Mouse (Mus musculus): ENCODE measurements at regions not wholly inside any gene's neighbourhood (a gene's known extent, or its start where the extent isn't known, plus 50 kb on each side); places are given as distances from the start of the nearest gene placed in this dataset.

- no peak for DNase-seq (ENCODE audit: low spot score in 2 of 2)
Measured at GRCm38 (mm10) chr16:95057596-95057995, 60.1 kb upstream of the Kcnj6 start.

GRCm38 (mm10) chr16:95064423-95064822 lies 66.9 kb upstream of the Kcnj6 start:
- DNase-seq (ENCODE audit: low spot score in 2 of 2) = no peak

- DNase-seq (ENCODE audit: low spot score in 2 of 2) = no peak
Measured at GRCm38 (mm10) chr16:95066687-95067086, 69.2 kb upstream of the Kcnj6 start.

- no peak for DNase-seq (ENCODE audit: low spot score in 2 of 2)
Measured at GRCm38 (mm10) chr16:95092471-95093221, 95.1 kb upstream of the Kcnj6 start.

- no peak for DNase-seq (ENCODE audit: low spot score in 2 of 2)
Measured at GRCm38 (mm10) chr16:95093753-95094152, 96.3 kb upstream of the Kcnj6 start.

GRCm38 (mm10) chr16:95100954-95101353 lies 103.5 kb upstream of the Kcnj6 start:
- no peak for DNase-seq (ENCODE audit: low spot score in 2 of 2)

GRCm38 (mm10) chr16:95117531-95117930 lies 120.0 kb upstream of the Kcnj6 start:
- no peak for DNase-seq (ENCODE audit: low spot score in 2 of 2)

GRCm38 (mm10) chr16:95119293-95119692 lies 121.8 kb upstream of the Kcnj6 start:
- no peak for DNase-seq (ENCODE audit: low spot score in 2 of 2)

GRCm38 (mm10) chr16:95122048-95122447 lies 124.5 kb upstream of the Kcnj6 start:
- DNase-seq (ENCODE audit: low spot score in 2 of 2) = no peak

- no peak for DNase-seq (ENCODE audit: low spot score in 2 of 2)
Measured at GRCm38 (mm10) chr16:95127616-95128015, 129.7 kb upstream of the Kcnj15 start.

GRCm38 (mm10) chr16:95131815-95132214 lies 125.5 kb upstream of the Kcnj15 start:
- DNase-seq (ENCODE audit: low spot score in 2 of 2) = no peak

GRCm38 (mm10) chr16:95138809-95139208 lies 118.5 kb upstream of the Kcnj15 start:
- no peak for DNase-seq (ENCODE audit: low spot score in 2 of 2)

- DNase-seq (ENCODE audit: low spot score in 2 of 2) = no peak
Measured at GRCm38 (mm10) chr16:95141510-95142394, 115.6 kb upstream of the Kcnj15 start.

GRCm38 (mm10) chr16:95150499-95150898 lies 106.9 kb upstream of the Kcnj15 start:
- DNase-seq (ENCODE audit: low spot score in 2 of 2) = no peak

GRCm38 (mm10) chr16:95151499-95151898 lies 105.9 kb upstream of the Kcnj15 start:
- no peak for DNase-seq (ENCODE audit: low spot score in 2 of 2)

- no peak for DNase-seq (ENCODE audit: low spot score in 2 of 2)
Measured at GRCm38 (mm10) chr16:95151914-95152313, 105.4 kb upstream of the Kcnj15 start.

GRCm38 (mm10) chr16:95152742-95153383 lies 104.5 kb upstream of the Kcnj15 start:
- DNase-seq (ENCODE audit: low spot score in 2 of 2) = no peak

GRCm38 (mm10) chr16:95168349-95168748 lies 89.0 kb upstream of the Kcnj15 start:
- DNase-seq (ENCODE audit: low spot score in 2 of 2) = no peak

GRCm38 (mm10) chr16:95169346-95169745 lies 88.0 kb upstream of the Kcnj15 start:
- DNase-seq (ENCODE audit: low spot score in 2 of 2) = no peak

- no peak for DNase-seq (ENCODE audit: low spot score in 2 of 2)
Measured at GRCm38 (mm10) chr16:95180562-95180961, 76.8 kb upstream of the Kcnj15 start.

GRCm38 (mm10) chr16:95185341-95185740 lies 72.0 kb upstream of the Kcnj15 start:
- no peak for DNase-seq (ENCODE audit: low spot score in 2 of 2)

GRCm38 (mm10) chr16:95189114-95189513 lies 68.2 kb upstream of the Kcnj15 start:
- DNase-seq (ENCODE audit: low spot score in 2 of 2) = no peak
